Mouse (Mus musculus) lung, adult 2 months (tissue): ENCODE data around the gene Cmklr1.

Experiments used
- CTCF ChIP-seq: fragments of 200-500 bp; IDR thresholded peaks from 2 replicates; pipeline ENCODE4 v1.5.1; 2011; ENCODE audit warnings: mild to moderate bottlenecking, low read length, control low read depth; ENCODE audit not compliant: insufficient read depth
- POLR2A ChIP-seq: fragments of 200-500 bp; IDR thresholded peaks from 2 replicates; pipeline ENCODE4 v1.6.1; 2011; ENCODE audit warnings: low read depth, mild to moderate bottlenecking, control low read depth, low read length, borderline replicate concordance; ENCODE audit errors: extremely low read depth

GRCm38 (mm10) chr5:113637631-113638030 lies 12.6 kb downstream of the Cmklr1 start:
- TF ChIP-seq CTCF (no peak), POLR2A (no peak)
